Mouse (Mus musculus): ENCODE measurements around the gene Pqlc2. TPM values are rescaled to one million over a fixed set of nuclear protein-coding genes. Genes with fewer than 3 reads are reported as not detected.

Pqlc2 gene
- polyA plus RNA-seq (2017; shearing (Covaris generic)) = 10 to 100 TPM; 11.2 to 11.9 TPM

GRCm38 (mm10) chr4:139310171-139310898, at the start of gene Pqlc2, which contains the start of gene Akr7a5:
Gene Pqlc2 (minus strand): TSS chr4:139310708.
Gene Akr7a5 (plus strand): TSS chr4:139310744.

GRCm38 (mm10) chr4:139351931-139352711, 41.6 kb upstream of the Pqlc2 start, which contains the start of the genes Mrto4, Emc1 and Ubr4:
Gene Mrto4 (minus strand): TSS chr4:139352576.
Gene Emc1 (plus strand): TSS chr4:139352587.
Gene Ubr4 (plus strand): TSS chr4:139352609.

Other genes starting within 250 kb of the Pqlc2 start
- gene Htr6, start 235.1 kb downstream of the Pqlc2 start, polyA plus RNA-seq (2017; shearing (Covaris generic)) = under 1 TPM in 1 of 2 experiments, not detected in 1; 0.12 TPM
- under 1 TPM; 0.26 to 0.52 TPM for gene Nbl1, start 217.7 kb downstream of the Pqlc2 start, polyA plus RNA-seq (2017; shearing (Covaris generic))
- gene Minos1, start 179.6 kb downstream of the Pqlc2 start, polyA plus RNA-seq (2017; shearing (Covaris generic)) = 100 to 1,000 TPM; 452 to 469 TPM
- gene Capzb, start 117.8 kb downstream of the Pqlc2 start, polyA plus RNA-seq (2017; shearing (Covaris generic)) = 100 to 1,000 TPM; 688 to 813 TPM
- gene Akr7a5, start within 50 bp of the Pqlc2 start, polyA plus RNA-seq (2017; shearing (Covaris generic)) = 10 to 100 TPM; 19.2 to 21.8 TPM
- 10 to 100 TPM; 69.0 to 94.3 TPM for gene Mrto4, start 41.9 kb upstream of the Pqlc2 start, polyA plus RNA-seq (2017; shearing (Covaris generic))
- gene Emc1, start 41.9 kb upstream of the Pqlc2 start, polyA plus RNA-seq (2017; shearing (Covaris generic)) = 10 to 100 TPM; 25.6 to 33.7 TPM
- gene Ubr4, start 41.9 kb upstream of the Pqlc2 start, polyA plus RNA-seq (2017; shearing (Covaris generic)) = 10 to 100 TPM; 45.7 to 63.4 TPM
- 1 to 10 TPM; 4.4 TPM for gene Iffo2, start 219.8 kb upstream of the Pqlc2 start, polyA plus RNA-seq (2017; shearing (Covaris generic))